Mouse (Mus musculus) lung, adult 2 months (tissue): ENCODE results near the gene Miga1.

ENCODE experiments used
- CTCF ChIP-seq: fragments of 200-500 bp; IDR thresholded peaks from 2 replicates; pipeline ENCODE4 v1.5.1; 2011; ENCODE audit warnings: mild to moderate bottlenecking, low read length, control low read depth; ENCODE audit not compliant: insufficient read depth
- POLR2A ChIP-seq: fragments of 200-500 bp; IDR thresholded peaks from 2 replicates; pipeline ENCODE4 v1.6.1; 2011; ENCODE audit warnings: low read depth, mild to moderate bottlenecking, control low read depth, low read length, borderline replicate concordance; ENCODE audit errors: extremely low read depth

DNA sequence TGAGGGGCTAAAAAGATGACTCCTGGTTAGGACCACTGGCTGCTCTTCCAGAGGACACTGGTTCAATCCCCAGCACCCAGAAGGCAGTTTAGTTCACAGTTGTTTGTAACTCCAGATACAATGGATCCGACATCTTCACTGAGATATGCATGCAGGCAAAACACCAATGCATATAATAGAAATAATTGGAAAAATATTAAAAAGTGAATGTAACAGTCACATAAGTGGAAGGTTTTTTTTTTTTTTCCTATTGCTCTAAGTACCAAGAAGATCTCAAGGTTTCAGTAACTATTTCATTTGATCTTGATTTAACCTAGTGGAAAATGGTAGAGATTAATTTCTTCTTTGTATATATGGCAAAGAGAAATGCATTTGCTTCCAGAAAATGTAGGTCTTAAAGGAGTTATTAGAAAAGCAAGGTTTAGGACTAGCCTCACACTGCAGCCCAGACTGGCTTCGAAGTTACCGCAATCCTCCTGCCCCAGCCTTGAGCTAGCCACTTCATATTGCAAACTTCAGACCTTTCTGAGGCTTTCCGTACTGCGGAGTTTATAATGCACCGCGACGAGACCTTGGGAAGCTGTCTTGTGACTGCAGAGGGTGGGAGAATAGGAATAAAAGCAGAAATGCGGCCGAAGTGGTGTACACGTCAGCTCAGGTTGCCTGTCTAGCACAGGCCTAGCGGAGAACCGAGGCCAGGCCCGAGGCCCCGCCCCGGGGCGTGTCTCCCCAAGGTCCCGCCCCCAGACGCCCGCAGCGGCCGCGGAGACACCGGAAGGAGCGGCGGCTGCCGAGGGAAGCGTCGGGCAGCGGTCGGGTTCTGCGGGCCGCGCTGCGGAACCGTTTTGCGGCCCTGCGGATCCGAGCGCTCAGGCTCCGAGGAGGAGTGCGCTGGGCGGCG lies 5.8 kb upstream of the Miga1 start, which contains the start of gene Usp33:
- TF ChIP-seq CTCF (no peak), POLR2A (peak; percentile 89; the same call in 1 of the 2 replicates)
